Mouse (Mus musculus) naive thymus-derived CD4-positive, alpha-beta T cell, adult 2 months (primary cell): ENCODE data around the gene Gramd4.

Source experiments
- DNase-seq: peaks from one replicate; pipeline ENCODE4 v3.0.0-alpha.2; 2011; ENCODE audit warnings: low read depth

Gene Gramd4

DNA sequence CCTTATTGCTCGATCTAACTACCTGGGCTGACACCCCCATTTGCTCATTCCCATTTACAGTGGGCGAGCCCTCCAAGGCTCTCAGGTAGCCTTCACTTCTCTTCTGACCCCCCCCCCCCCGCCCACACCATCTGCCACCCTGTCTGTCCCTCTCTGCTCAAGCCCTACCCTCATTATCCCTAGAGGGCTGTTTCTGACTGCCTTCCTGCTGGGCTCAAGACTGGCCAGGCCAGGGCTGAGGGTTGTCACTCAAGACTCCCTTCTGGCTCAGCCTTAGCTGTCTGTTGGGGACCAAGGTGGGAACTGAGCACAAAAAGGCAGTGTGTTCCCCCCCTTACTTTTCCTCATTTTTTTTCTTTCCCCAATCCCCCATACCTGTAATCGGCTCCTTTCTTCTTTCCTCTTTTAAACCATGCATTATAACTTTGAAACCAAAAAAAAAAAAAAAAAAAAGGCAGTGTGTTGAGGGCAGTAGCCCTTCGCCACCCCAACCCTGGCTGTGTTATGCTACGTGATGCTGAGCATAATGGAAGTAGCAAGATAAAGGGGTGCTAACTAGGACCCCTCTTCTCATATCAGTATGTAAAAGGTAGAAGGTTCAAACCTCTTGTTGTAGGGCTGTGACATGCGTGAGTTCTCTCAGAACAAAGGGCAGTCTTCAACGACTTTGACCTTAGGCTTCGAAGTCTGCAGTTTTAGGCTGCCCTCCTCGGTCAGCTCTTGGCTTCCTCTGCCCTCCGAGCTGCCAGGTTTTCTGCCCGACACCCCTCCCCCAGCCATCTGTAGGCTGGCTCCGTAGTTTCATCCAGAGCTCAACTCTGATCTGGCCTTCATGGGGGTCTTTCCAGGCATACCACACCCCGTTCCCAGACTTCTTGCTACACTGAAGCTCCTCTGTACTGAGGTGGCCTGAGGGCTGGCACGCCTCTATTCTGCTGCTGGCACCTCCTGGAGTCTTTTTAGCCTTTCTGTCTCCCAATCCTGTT lies 59.9 kb downstream of the Gramd4 start:
- DNase-seq = no peak

DNA sequence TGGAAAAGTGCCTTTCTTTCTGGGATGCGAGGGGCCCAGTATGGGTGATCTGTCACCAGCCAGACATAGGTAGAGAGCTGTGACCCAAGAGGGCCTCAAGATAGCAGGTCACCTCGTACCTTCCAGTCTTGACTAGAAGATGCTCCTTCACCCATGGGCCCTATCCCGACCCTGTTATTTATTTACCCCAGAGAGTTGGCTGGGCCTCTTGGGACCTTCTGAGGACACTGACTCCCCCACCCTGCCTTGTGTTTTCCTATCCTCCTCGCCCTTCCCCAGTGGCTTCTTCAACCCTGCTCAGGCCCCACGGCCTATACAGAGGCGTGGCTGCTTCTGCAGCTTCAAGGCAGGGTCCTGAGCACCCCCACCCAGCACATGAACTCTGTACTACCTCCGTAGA lies 61.7 kb downstream of the Gramd4 start:
- DNase-seq = no peak

DNA sequence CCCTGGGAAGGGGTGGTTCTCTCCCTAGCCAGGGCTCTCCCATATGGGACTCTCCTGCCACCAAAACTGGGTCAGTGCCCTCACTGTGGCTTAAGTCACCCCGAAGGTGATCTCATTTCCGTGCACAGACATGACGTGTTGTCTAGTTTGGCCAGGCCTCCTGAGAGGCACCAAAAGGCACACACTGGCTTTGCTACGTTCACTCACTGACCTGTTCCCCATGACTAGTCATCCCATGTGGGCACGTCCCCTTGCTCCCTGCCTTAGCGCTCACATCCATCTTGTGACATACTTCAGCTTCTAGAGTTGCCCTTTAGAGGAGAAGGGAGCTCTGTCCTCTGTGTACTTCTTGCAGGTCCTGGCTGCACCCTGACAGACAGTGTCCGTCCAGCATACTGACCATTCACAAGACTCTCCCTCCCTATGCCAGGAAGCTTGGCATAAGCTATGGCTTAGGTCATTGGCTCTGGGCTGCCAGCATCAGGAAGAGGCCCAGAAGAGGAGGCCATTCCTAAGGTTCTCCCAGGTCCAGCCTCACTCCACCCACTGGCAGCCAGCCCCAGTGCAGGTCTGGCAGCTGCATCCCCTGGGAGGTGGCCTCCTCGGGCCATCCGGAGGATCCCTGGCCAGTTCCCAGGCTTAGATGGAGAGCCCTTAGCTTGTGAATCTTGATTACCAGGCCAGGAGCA lies 64.9 kb downstream of the Gramd4 start:
- no peak for DNase-seq

DNA sequence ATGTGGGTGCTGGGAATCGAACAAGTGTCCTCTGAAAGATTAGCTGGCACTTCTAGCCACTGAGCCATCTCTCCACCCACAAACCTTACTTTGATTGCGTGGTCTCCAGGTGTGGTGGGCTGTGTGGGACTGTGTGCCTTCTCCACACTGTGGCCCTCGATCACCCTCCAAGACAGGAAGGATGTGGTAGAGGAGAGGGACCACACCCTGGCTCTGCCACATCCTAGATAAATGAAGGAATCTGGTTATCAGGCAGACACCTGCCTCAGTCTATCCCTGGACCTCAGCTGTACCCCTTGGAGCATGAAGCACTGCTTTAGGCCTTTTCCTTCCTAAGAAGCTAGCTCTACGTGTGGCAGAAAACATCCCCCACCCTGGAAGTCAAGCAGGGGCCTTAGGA lies 65.9 kb downstream of the Gramd4 start:
- no peak for DNase-seq

DNA sequence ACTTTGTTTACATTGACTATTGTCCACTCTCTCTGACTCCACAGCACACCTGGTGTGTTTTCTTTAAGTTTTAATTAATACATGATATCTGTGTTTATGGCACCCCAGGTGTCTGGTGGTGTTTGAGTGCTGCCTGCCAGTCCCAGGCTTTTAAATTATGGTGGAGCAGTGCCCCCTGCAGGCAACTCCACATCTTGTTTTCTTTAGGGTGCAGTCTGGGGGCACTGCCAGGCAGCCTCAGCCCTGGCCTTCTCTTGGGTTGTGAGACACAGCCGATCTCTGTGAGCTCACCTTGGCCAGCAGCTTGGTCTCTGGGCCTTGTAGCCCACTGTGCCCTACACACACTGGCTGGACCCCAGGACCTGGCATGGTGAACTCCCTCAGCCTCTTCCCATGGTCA lies 66.9 kb downstream of the Gramd4 start:
- peak; percentile 84 for DNase-seq

DNA sequence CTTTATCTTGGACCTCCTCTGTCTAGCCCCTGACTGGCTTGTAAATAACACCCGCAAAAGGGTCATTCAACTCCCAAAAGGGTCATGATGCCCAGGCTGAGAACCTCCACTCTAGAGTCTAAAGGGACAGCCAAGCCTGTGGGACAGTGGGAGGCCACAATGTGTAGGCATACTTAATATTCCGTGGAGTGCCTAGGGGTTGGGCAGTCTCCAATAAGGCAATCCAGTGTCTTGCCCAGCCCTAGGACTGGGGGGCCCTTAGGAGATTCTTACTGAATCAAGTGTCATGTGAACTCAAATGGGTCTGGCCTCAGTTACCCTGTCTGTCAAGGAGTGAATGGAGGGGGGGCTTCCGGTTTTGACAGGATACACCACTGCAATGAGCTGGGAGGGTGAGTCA lies 71.5 kb downstream of the Gramd4 start:
- no peak for DNase-seq

DNA sequence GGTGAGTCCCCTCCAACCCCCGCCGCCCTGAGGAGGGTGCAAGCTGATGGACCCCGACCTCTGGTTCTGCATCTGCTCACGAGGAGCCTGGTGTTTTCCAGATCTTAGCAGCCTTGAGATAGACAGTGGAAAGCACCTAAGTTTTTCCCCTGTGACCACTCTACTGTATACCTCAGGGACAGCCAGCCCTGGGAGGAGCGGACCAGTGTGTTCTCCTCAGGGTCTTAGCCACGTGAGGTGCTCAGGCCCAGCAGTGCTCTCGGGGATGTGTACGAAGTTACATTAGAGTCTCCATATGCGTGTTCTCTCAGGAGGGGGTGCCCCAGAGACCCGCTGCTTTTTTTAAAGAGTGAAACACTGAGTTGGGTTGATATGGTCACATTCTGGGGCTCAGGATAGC lies 73.2 kb downstream of the Gramd4 start:
- DNase-seq = no peak

DNA sequence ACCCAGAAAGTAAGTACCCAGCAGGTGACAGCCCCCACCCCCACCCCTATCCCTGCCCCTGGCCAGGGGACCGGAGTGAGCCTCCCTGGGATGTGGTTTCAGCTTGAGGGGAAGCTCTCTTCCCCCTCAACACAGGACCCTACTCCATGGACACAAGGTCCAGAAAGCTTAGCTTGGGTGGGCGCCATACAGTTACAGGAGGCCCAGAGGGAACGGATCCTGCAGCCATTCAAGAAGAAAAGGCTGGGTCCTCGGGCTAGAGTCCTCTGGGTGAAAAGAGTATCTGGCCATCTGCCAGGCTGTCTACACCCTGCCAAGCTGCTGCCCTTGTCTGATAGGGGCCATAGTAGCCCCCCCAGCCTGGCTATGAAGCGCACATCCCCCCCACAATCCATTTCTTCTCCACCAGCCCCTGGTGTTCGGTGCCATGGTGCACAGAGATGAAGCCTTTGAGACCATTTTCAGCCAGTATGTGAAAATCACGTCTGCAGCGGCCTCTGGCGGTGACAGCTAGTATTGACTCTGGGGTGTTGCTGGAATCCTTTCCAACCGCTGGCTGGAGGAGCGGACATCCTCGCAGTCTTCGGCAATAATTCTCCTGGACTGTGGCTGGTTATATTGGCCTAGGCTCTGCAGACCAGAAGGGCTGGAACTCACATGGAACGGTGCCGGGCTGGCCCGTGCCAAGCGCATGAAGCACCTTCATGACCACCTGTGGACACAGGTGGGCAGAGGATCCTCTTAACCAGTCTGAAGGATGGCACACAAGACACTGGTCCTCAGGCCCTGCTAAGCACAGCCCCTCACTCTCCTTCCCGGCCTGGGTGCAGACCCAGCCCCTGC lies 77.7 kb downstream of the Gramd4 start:
- DNase-seq = peak; percentile 84

DNA sequence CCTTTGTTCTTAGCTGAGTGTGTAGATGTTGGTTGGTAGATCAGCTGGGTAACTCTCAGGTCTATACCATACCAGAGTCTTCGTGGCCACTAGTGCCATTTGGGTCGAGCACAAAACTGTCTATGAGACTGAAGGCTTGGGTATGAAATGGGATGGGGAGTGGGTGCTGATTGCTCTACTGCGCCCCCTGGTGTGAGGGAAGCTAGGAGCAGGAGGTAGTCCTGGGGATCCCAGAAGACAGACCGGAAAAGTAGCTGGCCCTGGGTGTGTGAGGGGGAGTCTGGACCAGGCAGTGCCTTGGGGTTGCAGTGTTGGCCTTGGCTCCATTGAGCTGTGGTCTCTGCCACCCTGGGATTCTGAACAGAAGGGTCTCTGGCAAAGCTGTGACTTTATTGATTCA lies 80.1 kb downstream of the Gramd4 start:
- DNase-seq = peak; percentile 73

DNA sequence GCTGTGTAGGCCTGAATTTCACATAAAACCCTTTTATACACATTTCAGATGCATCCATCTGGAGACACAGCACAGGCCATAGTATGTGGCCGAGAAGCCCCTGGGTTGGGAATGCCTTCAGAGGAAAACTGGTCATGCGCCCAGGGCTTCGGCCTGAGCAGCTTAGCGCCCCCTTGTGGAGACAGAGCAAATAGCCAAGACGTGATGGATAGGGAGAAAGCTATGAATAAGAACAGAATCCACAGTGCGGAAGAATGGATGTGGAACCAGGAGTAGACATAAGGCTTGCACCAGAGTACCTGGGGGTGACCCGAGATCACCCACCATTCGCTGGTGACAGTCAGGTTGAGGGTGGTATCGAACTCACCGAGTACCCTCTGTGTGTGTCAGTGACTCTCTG lies 82.8 kb downstream of the Gramd4 start:
- peak; percentile 74 for DNase-seq

DNA sequence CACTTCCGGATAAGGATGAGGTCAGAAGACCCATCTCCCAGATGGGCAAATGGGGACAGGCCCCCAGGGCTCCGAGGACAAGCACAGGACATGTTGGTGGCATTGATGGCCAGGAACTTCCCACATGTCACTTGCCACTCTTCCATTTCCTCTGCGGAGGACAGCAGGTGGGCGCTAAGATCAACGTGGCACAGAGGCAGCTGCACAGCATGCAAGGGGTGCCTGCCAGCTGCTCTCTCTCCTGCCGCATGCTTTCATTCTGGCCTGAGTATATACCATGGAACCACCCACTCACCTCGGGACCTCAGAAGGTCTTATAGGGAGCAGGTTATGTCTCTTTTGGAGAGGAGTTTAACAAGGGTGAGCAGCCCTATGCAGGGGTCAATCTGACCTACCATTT lies 87.1 kb downstream of the Gramd4 start:
- no peak for DNase-seq

DNA sequence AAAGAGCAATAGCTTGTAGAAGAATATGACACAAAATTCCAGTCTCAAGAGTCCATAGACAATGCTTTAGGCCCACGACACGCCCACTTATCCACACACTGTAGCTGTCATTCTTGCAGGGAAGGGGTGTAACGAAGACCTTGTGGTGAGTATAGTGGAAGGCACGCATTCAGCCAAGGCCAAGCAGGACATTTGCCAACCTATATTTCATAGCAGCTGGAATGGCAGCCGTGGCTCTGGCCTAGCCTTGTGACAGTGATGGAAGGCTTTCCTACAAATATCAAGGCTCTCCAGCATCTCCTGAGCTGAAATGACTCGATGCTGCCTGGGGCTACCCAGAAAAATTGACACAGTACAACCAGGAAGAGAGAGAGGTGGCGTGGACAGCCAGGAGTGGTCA lies 87.6 kb downstream of the Gramd4 start:
- no peak for DNase-seq

DNA sequence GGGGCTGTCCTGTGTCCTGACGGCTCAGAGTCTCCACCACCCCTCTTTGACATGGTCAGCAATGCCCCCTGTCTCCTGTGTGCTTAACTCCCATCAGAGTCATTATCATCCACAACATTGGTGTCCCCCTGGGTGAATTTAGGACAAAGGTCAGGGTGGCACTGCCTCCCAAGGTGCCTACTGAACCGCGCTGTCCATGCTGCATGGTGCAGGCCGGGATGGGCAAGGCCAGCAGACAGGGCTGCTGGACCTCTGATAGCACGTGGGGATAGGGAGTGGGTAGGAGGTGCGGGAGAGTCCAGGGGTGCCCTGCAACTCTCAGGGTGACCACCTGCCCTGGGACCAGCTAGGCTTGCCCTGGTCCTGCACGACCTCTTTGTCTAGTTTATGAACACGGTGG lies 89.4 kb downstream of the Gramd4 start:
- DNase-seq = no peak

DNA sequence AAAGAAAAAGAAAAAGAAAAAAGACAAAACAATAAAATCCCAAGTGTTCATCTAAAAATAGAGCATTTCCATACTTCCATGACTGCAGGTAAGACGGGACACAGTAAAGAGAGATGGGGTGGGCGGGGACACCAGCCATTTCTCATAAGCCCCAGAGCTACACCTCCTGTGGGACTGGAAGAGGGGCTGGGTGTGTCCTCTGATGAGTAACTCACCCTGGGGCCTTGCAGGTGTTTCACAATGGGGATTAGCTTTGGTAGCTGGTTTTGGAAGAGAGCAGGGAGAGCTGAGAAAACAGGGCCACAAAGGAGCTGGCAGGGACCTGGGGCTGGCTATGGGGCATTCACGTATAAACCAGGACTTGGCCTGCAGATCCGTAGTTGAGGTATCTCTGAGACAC lies 93.1 kb downstream of the Gramd4 start:
- DNase-seq = no peak

DNA sequence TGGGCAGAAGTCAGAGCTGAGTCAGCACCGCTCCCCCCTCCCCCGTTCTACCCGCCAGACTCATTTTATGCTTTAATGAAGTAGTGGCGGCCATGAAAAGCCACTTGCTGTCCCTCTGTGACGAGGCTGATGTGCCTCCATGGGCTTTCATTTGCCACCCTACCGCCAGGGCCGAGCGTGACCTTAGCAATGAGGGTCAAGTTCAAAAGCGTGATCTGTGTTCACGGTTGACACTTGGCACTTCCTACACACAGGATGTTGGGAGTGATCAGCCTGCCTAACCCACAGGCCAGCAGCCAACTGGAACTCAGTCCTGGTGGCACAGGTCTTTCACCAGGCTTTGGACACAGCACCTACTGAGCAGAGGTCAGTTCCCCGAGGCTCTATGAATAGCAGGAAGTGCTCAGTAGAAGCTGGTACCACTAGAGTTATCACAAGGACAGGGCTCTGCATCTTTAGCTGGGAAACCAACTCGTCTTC lies 96.0 kb downstream of the Gramd4 start:
- no peak for DNase-seq

DNA sequence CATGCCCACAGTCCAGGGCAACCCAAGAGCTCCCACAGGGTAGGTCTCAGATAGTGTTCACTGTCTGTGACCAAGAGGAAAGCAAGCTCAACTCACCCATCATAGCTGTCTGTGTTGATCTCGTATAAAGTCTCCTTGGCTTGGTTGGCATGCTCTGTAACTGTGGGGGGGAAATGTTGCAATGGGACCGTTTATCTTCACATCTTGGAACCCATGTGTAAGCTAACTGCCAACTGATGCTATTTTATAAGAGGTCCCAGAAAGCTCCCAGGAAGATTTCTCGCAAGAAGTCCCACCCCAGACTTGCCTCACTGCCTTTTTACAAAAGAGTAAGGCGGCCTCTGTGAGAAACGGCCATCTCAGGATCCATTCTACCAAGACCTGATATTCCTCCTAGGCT lies 99.0 kb downstream of the Gramd4 start:
- DNase-seq = no peak

DNA sequence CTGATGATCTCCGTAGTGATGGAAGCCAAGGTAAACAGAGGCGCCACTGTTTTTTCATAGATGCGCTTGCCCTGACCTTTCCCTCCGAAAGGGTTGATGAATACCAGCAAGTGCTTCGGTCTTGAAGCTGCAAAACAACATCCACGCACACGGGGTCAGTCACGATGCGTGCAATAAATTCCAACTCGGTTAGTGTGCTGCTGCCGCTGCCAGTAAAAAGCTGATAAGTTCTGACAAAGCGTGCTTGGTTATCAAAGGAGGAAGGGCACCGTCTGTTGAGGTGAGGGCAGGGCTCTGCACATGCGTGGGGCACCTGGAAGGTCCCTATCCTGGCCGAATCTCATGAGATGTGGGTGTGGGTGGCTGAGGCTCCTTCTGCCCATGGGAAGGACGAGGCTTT lies 101.6 kb downstream of the Gramd4 start:
- DNase-seq = no peak

DNA sequence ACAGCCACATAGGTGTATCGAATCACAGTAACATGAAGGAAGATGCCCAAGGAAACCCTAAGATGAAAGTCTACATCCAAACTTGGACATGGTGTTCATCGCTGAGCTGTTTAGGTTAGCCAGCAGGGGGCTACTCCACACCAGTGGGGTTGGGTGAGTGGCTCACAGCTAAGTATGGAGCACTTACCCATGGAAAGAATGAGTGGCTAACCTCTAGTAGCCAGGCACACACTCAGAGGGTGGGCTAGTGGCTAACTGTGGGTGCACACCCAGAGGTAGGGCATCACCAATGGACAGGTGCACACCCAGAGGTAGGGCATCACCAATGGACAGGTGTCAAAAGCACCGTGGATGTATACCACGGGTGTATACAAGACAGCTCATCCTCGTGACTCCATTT lies 102.2 kb downstream of the Gramd4 start:
- DNase-seq = no peak

DNA sequence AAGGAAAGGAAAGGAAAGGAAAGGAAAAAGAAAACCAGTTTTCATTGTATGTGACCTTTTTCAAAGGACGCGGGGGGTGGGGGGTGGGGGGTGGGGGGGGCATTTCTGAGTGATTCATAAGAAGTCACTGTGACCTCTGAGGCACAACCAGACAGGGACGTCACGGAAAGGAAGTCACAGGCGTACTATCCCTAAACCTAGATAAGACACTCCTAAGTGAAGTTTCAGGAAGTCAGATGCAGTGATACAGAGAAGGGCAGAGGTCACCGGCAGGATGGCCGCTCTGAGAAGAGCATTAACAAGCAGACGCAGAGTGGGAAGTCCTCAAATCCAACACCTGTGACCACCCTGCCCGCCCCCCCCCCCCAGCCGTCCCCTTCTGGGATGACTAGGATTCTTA lies 103.4 kb downstream of the Gramd4 start:
- no peak for DNase-seq

DNA sequence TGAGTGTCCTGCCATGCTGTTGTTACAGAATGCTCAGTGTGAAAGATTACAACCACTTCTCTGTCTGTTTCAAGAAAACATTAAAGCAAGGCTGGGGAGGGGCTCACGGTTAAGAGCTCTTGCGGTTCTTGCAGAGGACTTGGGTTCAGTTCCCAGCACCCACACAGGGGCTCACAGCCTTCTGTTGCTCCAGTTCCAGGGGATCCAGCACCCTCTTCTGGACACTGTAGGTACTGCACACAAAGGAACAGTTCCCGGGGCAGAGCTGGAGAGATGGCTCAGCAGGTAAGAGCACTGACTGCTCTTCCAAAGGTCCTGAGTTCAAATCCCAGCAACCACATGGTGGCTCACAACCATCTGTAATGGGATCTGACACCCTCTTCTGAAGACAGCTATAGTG lies 104.3 kb downstream of the Gramd4 start:
- peak; percentile 44 for DNase-seq

DNA sequence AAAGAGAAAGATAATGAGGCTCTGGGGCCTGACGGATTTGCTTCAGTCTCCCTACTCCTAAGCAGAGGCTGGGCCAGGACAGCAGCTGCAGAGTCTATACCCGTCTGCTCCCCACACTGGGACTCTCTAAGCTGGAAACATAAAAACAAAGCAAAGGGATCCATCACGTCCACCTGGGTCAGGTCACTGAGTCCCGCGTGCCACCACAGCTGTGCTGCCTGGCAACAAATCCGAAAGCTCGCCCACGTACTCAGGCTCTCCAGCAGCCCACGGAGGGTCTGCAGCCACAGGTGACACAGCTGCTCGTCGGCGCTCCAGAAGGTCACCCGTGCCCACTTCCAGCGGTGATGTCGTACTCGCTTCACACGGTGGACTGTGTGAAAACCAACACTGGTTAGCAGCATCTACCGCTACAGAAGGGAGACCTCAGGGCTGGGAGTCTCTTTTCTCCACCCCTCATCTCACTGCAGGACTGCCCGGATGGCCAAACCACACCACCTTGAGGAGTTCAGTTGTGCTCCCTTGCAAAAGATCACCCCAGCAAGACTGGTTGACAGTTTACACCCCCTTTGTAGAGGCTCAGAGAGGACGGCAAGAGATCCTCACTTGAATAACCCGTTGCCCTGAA lies 107.3 kb downstream of the Gramd4 start:
- DNase-seq = no peak
